Mouse (Mus musculus) myocyte (in vitro differentiated cells): ENCODE measurements at regions not wholly inside any gene's neighbourhood (a gene's known extent, or its start where the extent isn't known, plus 50 kb on each side); places are given as distances from the start of the nearest gene placed in this dataset.

ENCODE experiments used
- MYOD1 ChIP-seq, 3 experiments: IDR thresholded peaks; one replicate each; pipeline ENCODE4 v1.6.1; 2011; ENCODE audit warnings: control low read depth in 2 of 3, low read depth in 2 of 3, mild to moderate bottlenecking in 2 of 3, moderate library complexity in 1 of 3; ENCODE audit not compliant: insufficient read length in 2 of 3, control insufficient read depth in 1 of 3
- MYOG ChIP-seq, 3 experiments: IDR thresholded peaks; one replicate each; pipeline ENCODE4 v1.6.1; 2011; ENCODE audit warnings: control low read depth in 2 of 3, low read depth in 2 of 3, mild to moderate bottlenecking in 2 of 3; ENCODE audit not compliant: insufficient read length in 2 of 3, control insufficient read depth in 1 of 3, insufficient read depth in 1 of 3
- POLR2AphosphoS2 ChIP-seq: IDR thresholded peaks from one replicate; pipeline ENCODE4 v1.6.1; 2011; ENCODE audit warnings: low read depth, control low read depth; ENCODE audit not compliant: insufficient read length

- no peak for TF ChIP-seq MYOG (IDR thresholded peaks at IDR 0.05; ENCODE audit: control insufficient read depth in 1 of 3, insufficient read depth in 1 of 3, insufficient read length in 2 of 3, low read depth in 2 of 3)
- no peak for TF ChIP-seq MYOD1 (IDR thresholded peaks at IDR 0.05; ENCODE audit: control insufficient read depth in 1 of 3, insufficient read length in 2 of 3, low read depth in 2 of 3)
- TF ChIP-seq POLR2AphosphoS2: no peak
Measured at GRCm38 (mm10) chr8:37237306-37237705, 243.9 kb downstream of the AI429214 start.
